Mouse (Mus musculus): ENCODE measurements around the gene Klrb1b. TPM values are rescaled to one million over a fixed set of nuclear protein-coding genes. Genes with fewer than 3 reads are reported as not detected.
"Not testable (repeated sequence)": the region's sequence is repeated elsewhere in the genome, so short reads cannot be mapped to it uniquely, and the experiment has no call there.

The Klrb1b gene
- total RNA-seq, 2 experiments from 2014 or later, result not detected

DNA sequence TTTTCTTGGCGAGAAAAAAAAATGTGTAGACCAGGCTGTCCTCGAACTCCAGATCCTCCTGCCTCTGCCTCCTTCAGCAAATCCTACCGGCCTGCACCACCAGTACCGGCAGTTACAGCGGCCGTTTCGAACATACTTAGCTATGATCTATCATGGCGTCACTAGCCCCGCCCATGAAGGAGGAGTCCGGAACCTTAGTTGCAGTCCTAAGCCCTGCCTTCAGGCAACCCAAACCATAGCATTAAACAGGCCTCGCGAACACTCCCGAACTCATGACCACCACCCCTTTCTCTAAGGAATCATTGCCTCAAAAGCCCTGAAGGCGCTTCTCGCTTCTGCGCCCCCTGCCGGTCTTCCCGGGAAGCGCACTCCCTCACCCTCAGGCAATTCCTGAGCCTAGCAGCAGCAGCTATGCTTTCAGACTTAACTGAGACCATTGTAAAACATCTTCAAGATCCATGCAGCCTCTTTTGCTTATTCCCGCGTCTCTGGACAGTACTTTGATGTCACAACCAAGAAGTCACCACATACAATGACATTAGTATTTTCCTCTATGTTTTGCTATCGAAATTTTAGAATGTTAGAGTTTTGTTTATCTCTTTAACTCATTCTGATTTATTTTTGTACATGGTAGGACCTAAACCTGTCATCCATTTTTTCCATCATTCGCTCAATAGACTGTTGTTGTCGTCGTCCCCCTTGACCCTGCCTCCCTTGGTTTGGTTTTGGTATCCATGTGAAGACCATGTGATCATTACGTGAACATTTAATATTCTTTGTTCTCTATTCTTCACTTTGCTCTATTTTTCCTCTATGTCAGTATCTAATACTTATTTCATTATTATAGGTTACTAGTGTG, 22.9 kb downstream of the Klrb1b start:
- peak; percentile 95 for DNase-seq

DNA sequence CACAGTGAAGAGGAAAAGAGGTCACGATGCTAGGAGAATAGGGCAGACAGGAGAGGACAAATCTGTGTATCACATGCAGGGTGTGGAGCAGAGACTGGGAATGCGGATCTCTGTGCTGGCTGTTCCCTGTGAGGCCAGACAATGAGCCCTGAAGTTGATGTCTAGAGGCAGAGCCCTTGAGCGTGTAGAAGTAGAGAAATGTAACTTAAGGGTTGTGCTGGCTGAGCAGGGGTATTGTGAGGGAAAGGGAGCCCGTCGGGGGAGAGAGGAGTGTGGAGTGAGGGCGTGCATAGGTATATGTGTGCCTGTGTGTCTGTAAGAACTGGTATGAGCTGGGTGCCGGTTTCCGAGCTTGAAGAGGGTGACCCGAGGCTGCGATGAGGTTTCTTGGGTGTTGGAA, 23.6 kb downstream of the Klrb1b start:
- DNase-seq, result peak; percentile 17
- intact Hi-C loops (cut with DNase I), result no loop called here

More for the DNA sequence above, 22.9 kb downstream of the Klrb1b start:
- intact Hi-C loops (cut with DNase I), result no loop called here

DNA sequence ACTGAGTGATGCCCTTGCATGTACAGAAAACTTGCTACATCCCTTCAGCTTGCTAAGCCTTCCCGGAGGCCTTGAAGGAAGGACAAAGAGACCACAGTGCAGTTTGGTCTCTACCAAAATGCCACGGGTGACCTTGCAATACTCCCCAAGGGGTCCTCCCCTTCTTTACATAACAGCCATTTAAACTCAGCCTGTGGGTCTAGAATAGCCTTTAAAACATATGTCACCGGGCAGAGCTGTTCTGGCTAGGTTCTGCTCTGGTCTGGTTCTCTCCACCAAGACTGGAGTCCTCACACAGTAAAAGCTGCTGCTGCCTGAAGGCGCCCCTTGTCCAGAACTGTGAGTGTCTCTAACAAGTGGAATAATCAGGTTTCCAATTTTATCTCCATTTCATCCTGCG, 25.4 kb downstream of the Klrb1b start:
- intact Hi-C loops (cut with DNase I); DNase-seq: not testable (repeated sequence)

DNA sequence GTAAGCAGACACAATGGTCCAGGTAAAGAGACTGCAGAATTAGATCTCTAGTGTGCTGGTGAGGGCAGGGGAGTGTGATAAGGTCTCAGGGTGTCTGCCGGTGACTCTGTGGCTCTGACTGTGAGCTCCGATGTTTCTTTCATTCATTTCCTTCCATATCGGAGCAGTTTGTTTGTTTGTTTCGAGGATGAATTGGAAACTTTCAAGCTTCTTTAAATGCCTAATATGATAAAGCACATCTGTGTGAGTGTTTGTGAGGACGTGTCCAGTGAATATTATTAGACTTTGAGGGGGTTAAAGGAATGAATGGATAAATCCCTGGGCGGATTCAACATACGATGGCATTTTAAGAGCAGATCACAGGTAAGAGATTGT, 26.2 kb downstream of the Klrb1b start:
- intact Hi-C loops (cut with DNase I), result loop anchor here (2.0 kb wide), 1 partner anchor 39 kb away; no protein-coding TSS in a partner anchor
- DNase-seq, result no peak

DNA sequence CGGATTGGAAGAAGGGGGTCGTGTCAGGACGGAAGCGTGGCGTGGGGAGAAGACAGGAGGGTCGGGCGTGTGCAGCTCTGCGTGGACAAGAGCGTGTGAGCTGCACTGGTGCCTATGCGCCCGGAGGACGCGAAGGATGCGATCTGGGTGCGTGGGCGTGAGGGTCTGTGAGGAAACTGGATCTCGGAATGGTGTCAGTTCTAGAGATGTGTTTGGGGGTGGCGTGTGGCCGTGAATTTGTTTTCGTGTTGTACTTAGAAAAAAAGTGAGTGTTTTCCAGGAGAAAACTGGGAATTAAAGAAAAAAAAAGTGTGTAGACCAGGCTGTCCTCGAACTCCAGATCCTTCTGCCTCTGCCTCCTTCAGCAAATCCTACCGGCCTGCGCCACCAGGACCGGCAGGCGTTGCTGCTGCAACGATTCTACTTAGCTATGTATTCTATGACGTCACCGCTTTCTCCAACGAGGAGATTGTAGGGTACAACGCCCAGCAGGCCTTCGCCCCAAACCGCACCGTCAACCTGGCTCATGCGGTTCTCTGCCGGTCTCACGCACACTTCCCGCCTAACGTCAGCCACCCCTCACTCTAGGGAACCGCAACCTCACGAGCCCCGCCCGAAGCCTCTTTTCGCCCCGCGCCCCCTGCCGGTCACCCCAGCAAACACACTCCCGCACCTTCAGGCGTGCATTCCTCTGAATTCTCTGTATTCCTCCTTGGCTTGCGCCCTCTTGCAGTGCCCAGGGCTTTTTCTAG, 26.8 kb downstream of the Klrb1b start:
- intact Hi-C loops (cut with DNase I), result loop anchor here (2.0 kb wide), 1 partner anchor 39 kb away; no protein-coding TSS in a partner anchor
- peak; percentile 81 for DNase-seq

DNA sequence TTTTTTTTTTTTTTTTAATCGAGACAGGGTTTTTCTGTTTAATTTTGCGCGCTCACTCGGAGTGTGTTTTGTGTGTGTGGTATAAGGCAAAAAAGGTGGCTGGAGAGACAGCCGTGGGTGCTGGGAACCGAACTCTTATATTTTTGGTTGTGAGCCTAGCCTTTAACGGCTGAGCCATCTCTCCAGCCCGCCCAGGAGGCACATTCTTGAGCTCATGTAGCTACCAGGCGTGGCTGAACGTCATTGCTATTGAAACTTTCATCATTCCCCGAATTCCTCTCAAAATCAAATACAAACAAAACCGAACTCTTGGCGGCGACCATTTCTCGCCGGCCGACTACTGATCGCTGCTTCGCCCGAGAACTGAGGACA, 27.4 kb downstream of the Klrb1b start:
- intact Hi-C loops (cut with DNase I), result loop anchor here (2.0 kb wide), 1 partner anchor 38 kb away; no protein-coding TSS in a partner anchor
- DNase-seq, result peak; percentile 63

DNA sequence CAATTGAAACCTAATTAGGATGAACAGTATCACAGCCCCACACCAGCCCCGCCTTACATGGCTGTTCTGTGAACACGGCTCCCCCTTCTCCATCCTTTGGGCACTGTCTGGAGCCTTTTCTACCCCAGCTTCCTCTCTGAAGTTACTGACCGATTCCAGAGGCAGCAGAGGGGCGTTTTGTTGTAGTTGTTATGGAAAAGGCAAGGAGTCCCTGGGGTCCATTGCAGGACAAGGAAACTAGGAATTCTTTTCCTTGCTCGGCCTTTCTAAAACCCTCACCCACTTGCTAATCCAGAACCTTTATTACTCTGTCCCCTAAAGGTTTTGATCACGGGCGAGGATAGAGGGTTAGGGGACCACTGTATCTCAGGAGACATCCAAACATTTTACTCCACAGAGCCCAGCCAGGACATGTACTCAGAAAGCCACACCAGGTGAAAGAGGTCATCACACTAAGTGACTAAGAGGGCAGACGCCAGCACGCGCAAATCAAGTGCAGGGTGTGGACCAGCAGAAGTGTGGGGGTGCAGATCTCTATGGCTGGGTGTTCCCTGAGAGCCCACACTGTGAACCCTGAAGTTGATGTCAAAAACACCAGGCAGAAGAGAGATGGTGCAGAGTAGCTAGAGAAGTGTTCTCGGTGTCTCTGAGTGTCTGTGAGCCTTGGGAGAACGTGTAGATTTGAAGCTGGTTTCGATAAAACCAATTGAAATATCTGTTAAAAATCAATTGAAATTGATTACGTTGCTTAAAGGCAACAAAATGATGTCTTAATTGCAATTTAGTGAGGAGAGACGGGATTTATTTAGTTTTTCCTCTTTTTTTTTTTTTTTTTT, 28.0 kb downstream of the Klrb1b start:
- intact Hi-C loops (cut with DNase I), result loop anchor here (2.0 kb wide), 1 partner anchor 37 kb away; no protein-coding TSS in a partner anchor
- DNase-seq, result no peak

DNA sequence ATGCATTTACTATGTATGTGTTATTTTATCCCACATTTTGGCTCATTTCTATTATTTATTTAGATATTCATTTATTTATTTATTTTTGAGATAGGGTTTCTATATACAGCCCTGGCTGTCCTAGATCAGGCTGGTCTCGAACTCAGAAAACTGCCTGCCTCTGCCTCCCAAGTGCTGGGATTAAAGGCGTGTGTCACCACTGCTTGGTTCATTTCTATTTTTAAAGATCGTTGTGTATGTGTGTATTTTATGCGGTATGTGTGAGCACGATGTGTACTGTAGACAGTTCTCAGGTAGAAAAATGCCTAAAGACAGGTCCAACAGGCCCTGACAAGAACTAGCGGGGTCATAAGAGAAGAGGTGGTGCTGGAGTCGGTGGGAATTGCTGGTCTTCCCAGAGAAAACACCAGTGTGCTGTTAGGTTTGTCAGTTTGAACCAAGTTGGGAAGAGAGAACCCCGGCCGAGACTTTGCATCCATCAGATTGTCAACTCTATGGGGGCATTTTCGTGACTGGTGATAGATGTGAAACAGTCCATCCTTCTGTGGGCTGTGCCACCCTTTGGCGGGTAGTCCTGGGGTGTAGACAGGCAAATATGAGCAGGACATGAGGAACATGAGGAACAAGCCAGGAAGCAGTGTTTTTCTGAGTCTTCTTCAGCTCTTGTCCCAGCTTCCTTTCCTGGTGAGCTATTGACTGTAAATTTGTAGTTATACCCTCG, 28.8 kb downstream of the Klrb1b start:
- intact Hi-C loops (cut with DNase I), result no loop called here
- no peak for DNase-seq

DNA sequence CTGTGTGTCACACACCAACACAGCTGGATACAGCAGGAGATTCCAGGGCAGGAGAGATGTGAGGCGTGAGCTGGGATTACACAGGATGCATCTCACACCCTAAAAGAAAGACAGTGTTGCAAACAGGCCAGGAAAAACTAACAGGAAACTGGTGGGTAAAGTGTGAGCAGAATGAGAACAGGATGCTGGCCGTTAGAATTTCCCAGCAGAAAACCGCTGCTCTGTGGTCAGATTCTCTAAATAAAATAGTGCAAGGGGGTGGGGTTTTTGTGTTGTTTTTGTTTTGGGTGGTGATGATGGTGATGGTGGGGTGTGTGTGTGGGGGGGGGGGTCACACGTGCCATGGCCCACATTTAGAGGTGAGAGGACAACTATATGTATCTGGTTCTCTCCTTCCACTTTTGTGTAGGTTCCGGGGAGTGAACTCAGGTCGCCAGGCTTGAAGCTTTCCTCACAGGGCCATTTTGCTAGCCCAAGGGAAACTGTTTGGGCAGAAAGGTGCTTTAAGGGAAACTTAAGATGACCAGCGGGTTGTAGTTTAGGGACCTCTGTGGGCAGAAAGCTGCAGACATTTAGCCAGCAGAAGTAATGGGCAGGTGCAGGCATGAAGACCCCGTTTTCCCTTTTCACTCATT, 29.7 kb downstream of the Klrb1b start:
- intact Hi-C loops (cut with DNase I), result no loop called here
- DNase-seq, result no peak

DNA sequence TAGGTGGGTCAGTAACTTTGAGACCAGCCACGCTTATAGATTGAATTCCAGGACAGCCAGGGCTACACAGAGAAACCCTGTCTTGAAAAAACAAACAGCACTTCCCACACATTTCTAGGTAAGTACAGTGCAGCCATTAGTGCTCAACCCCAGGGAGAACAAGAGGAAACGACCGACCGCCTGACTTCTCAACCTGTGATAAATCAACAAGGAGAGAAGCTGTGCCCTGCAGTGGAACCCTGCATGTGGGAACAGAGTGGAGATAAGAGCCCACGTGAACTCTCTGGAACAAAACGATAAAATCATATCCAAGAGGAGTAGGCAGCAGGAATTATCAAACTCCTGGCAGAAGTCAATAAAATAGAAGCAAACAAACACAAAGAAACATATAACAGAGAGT, 32.4 kb downstream of the Klrb1b start:
- intact Hi-C loops (cut with DNase I), result no loop called here
- no peak for DNase-seq

DNA sequence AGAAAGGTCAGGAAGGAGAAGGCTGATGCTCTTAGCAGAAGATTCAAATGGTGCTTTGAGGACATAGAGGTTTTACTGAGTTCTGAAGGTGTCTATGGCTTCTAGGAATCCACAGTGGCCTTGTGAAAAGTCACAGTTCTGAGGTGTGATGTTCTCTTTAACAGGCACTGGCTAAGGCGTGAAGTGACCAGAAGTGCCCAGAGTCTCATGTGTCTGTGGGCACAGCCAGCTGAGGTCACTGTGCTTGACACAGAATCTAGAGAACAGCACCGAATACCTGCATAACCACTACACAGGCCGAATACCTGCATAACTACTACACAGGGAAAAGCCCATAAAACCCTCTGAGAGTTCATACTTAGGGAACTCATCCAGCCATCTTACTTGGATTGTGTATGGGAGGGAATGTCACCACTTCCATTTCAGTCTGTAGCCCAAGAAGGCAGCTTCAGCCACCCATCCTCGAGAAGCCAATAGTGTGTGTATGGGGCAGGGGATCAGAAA, 35.6 kb downstream of the Klrb1b start:
- intact Hi-C loops (cut with DNase I); DNase-seq: not testable (repeated sequence)

DNA sequence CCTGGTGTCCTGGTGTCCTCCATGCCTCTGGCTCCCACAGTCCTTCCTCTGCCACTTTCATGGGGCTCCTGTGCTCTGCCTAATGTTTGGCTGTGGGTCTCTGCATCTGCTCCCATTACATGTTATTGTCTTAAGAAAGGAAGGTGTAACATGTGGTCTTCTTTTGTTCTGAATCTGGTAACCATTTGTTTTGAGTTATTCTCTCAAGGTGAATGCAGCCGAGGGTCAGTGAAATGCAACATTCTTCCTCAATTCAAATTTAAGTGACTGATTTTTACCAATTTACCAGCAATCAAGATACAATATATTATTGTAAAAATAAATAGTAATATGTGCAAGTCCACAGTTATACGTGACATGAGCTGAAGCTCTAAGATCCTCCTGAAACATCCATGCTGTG, 37.0 kb downstream of the Klrb1b start, which contains the start of gene Klrb1c:
Klrb1c (minus strand) TSS at position 101 of the 400 bp plus-strand sequence.
- no peak for DNase-seq
- intact Hi-C loops (cut with DNase I), result no loop called here

DNA sequence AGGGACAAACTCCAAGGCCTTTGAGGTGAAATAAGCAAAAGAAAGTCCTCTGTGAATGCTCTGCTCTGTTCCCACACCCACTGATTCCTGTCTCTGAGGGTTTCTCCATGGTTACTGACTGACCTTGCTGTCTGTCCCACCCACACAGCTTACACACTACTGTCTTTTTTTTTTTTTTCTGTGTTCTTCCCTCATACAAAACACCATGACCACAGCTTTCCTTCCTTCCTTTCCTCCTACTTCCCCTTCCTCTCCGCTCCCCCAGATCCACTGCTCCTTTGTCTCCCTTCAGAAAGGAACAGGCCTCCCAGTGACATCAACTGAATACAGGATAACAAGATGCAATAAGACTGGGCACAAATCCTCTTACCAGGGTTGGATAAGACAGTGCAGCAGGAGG, 37.6 kb downstream of the Klrb1b start:
- DNase-seq, result no peak
- intact Hi-C loops (cut with DNase I), result no loop called here

DNA sequence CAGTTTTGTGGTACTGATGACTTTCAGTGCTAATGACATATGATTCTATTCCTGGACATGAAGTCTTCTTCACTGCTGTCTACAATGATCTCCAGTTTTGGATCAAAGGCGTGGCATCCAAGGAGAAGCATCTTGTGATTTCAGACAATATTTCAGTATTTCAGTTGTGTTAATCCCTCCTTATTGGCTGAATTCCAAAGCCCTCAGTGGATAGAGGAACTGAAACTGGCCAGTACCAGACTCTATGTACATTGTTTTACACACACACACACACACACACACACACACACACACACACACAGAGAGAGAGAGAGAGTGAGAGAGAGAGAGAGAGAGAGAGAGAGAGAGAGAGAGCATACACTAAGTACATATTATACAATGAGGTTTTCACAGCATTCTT, 39.7 kb downstream of the Klrb1b start:
- intact Hi-C loops (cut with DNase I); DNase-seq: not testable (repeated sequence)

DNA sequence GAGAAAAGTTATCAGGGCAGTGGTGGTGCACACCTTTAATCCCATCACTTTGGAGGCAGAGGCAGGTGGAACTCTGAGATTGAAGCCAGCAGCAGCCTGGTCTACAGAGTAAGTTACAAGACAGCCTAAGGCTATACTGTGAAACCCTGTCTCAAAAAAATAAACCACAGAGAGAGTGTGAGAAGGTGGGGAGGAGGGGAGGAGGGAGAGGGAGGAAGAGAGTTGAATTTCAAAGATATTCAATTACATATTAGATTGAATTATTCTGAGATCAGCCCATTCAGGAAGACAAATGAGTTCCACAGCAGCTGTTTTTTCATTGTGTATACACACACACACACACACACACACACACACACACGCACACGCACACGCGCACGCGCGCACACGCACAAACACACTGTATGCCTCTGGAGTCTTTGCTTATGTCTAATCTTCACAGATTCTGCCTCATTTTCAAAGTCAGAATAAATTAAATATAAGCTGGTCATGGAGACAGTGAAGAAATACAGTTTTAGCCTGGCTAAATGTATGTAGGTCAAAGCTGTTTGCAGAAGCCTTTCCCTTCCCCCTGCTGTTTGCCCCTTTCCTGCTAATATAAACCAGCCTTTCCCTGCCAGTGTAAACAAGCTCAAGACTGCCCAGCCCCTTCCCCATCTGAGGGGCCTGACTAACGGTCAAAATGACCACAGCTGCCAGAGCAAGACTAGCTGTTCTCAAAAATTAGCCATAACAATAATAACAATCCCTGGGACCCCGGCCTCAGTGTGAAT, 56.5 kb downstream of the Klrb1b start:
- no peak for DNase-seq
- intact Hi-C loops (cut with DNase I), result no loop called here

DNA sequence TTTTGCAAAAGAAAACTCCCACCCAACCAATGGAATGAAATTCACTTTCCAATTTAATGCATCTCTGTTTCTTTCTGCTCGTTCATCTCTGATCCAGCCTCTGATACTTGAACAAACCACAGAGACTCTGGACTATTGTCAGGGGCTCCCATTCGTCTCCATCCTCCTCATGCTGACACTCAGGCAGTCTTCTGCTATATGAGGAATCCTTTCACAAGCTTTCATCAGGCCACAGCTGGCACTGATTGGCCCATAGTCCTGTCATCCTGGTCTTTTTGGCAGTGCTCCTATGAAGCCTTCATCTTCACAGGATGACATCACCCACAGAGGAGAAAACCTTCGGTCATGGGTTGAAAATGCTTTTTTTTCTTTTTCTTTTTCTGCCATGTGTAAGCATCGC, 58.1 kb downstream of the Klrb1b start:
- DNase-seq, result no peak
- intact Hi-C loops (cut with DNase I), result no loop called here

DNA sequence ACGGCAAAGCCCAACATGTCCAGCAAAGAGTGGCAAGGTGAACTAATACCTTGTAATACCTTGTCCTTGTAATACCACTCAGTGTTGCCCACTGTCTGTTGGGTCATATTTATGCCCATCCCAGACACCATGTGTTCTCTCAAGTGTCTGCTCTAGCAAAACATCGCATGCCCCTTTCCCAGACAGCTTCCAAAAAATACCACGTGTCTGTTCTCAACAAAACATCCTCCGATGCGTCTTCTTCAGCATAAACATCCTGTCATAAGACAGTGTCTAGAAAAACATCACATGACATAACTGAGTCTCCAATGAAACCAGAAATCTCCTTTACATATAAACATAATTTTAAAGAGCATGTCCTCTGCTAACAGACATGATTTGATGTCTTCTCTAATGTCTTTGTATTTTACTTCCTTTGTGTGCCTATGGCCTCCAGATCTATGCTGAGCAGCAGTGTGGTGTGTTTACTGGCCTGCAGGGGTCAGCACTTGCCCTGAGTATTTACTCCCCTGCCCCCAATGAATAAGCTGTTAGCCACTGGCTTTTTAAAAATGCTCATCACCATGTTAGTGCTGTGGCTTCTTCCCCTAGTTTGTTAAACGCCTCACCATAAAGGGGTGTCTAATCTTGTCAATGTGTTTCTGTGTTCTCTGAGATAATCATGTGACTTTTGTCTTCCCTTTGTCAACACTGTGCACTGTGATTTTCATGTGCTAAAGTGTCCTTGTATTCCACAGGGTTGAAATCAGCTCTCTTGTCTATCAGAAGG, 59.5 kb downstream of the Klrb1b start:
- intact Hi-C loops (cut with DNase I), result not testable (repeated sequence)
- peak; percentile 55 for DNase-seq

DNA sequence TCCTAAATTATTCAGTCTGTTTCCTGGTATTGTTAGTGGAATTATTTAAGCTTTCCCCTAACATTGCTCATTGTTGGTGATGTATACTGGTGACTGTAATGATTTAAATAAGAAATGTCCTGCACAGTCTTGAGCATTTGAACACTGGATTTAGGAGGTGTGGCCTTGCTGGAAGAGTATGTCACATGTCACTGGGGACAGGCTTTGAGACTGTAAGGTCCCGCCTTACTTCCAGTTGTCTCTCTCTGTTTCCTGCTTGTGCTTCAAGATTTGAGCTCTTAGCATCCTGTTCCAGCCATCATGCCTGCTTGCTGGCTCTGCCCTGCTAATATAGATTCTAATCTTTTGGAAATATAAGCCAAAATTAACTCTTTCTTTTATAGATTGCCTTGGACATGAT, 60.9 kb downstream of the Klrb1b start:
- intact Hi-C loops (cut with DNase I), result loop anchor here (2.0 kb wide), 1 partner anchor 74 kb away; no protein-coding TSS in a partner anchor
- no peak for DNase-seq
